Mouse (Mus musculus): ENCODE results near the gene Foxp1. TPM values are rescaled to one million over a fixed set of nuclear protein-coding genes. Genes with fewer than 3 reads are reported as not detected.

Foxp1 gene
- polyA plus RNA-seq, 1 experiment from 2014 or later = 65.4 TPM

- DNase-seq (ENCODE audit: low spot score) (no peak), ATAC-seq (ENCODE audit: insufficient number of reproducible peaks, low FRiP score, low TSS enrichment, low read depth) (no peak)
- no peak overlapping the region for H3K9ac ChIP-seq (ENCODE audit: low read length)
- WGBS = 91% methylated on average over 21 of the region's 21 CpGs
- H3K27ac ChIP-seq (replicated peaks; ENCODE audit: low read depth, low read length) = no peak overlapping the region
- H3K4me1 ChIP-seq (ENCODE audit: control insufficient read depth, insufficient read depth, low read length) = no peaks in the 10 kb centered on the region; the same call in 1 of the 2 replicates
- H3K4me2 ChIP-seq (ENCODE audit: low read depth, severe bottlenecking) = no peak overlapping the region
- no peaks in the 10 kb centered on the region for H3K9me3 ChIP-seq (ENCODE audit: control insufficient read depth, low read length)
- no peaks in the 10 kb centered on the region for H3K36me3 ChIP-seq (ENCODE audit: control insufficient read depth, insufficient read depth, low read length)
- no peaks in the 10 kb centered on the region for H3K27me3 ChIP-seq (ENCODE audit: control insufficient read depth, insufficient read depth, low read length)
- no peak overlapping the region for H3K4me3 ChIP-seq (ENCODE audit: low read depth, low read length)
Observed at GRCm38 (mm10) chr6:98994104-98994787, 528.3 kb downstream of the Foxp1 start.

- no peaks in the 10 kb centered on the region for H3K36me3 ChIP-seq (ENCODE audit: control insufficient read depth, insufficient read depth, low read length)
- no peaks in the 10 kb centered on the region for H3K9me3 ChIP-seq (ENCODE audit: control insufficient read depth, low read length)
- 78% methylated on average over 3 of the region's 3 CpGs for WGBS
- no peak overlapping the region for H3K4me3 ChIP-seq (ENCODE audit: low read depth, low read length)
- DNase-seq (ENCODE audit: low spot score) (no peak), ATAC-seq (ENCODE audit: insufficient number of reproducible peaks, low FRiP score, low TSS enrichment, low read depth) (no peak)
- no peak overlapping the region for H3K9ac ChIP-seq (ENCODE audit: low read length)
- no peak overlapping the region for H3K4me2 ChIP-seq (ENCODE audit: low read depth, severe bottlenecking)
- no peaks in the 10 kb centered on the region for H3K27me3 ChIP-seq (ENCODE audit: control insufficient read depth, insufficient read depth, low read length)
- no peak overlapping the region for H3K27ac ChIP-seq (replicated peaks; ENCODE audit: low read depth, low read length)
- no peaks in the 10 kb centered on the region for H3K4me1 ChIP-seq (ENCODE audit: control insufficient read depth, insufficient read depth, low read length)
Observed at GRCm38 (mm10) chr6:98993231-98993630, 529.3 kb downstream of the Foxp1 start.

DNA sequence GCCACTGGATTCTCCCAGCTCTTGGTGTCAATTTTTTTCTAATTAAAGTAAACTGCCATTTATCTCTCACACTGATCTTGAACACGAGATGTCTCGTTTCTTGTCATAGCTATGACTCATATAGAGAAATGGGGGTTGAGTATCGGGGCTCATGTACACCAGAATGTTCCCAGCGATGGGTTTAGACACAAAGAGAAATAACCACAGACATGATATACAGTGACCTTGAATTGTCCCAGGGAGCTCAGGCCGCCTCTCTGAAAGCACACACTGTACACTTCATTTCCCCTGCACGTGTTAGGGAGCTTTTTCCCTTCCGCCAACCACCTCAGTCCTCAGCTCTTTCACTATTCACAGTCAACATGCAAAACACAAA lies 529.8 kb downstream of the Foxp1 start:
- Histone ChIP-seq H3K4me2 (ENCODE audit: low read depth, severe bottlenecking) (no peak overlapping the region), H3K9ac (ENCODE audit: low read length) (no peak overlapping the region), H3K9me3 (ENCODE audit: control insufficient read depth, low read length) (no peaks in the 10 kb centered on the region), H3K4me1 (ENCODE audit: control insufficient read depth, insufficient read depth, low read length) (no peaks in the 10 kb centered on the region), H3K4me3 (ENCODE audit: low read depth, low read length) (no peak overlapping the region), H3K36me3 (ENCODE audit: control insufficient read depth, insufficient read depth, low read length) (no peaks in the 10 kb centered on the region), H3K27ac (replicated peaks; ENCODE audit: low read depth, low read length) (no peak overlapping the region), H3K27me3 (ENCODE audit: control insufficient read depth, insufficient read depth, low read length) (no peaks in the 10 kb centered on the region)
- 82% methylated on average over 7 of the region's 7 CpGs for WGBS
- DNase-seq (ENCODE audit: low spot score) (no peak), ATAC-seq (ENCODE audit: insufficient number of reproducible peaks, low FRiP score, low TSS enrichment, low read depth) (no peak)

DNA sequence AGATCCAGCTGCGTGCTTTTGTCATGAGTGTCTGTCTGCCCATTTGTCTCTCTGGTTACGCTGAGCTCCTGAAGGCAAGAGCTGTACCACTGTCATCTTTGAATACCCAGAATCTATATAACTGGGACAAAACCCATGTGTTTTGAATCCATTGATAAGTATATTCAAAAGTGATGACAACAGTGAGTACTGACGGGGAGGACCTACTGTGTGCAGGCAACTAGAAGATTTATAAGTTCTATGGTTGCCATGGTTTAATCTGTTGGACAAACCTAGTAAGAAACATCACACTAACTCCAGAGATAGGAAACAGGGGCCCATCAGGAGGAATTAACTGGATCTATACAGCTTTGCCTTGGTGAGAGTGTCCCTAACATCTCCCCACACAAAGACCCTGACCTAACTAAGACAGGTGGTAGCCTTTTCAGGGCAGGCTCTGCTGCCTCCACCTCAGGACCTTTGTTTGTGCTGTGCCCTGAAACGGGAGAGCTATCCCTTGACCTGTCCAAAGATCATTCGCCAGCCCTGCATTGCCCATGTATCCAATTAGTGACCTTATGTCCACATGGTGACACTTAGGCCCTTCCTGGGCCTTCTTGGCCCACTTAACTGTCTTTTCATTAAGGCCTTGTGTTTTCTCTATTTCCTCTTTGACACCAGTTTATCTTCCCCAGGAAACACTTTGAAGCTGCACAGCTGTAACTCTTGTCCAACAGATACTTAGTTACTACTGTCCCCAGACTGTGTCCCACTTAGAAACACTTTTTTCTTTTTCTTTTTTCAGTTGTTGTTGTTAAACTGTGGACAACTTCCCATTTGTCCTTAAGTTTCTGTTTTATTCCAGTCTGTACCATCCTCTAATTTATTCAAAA lies 530.4 kb downstream of the Foxp1 start:
- DNase-seq (ENCODE audit: low spot score) = no peak
- no peak overlapping the region for H3K9ac ChIP-seq (ENCODE audit: low read length)
- H3K4me2 ChIP-seq (ENCODE audit: low read depth, severe bottlenecking) = no peak overlapping the region
- no peaks in the 10 kb centered on the region for H3K36me3 ChIP-seq (ENCODE audit: control insufficient read depth, insufficient read depth, low read length)
- H3K27me3 ChIP-seq (ENCODE audit: control insufficient read depth, insufficient read depth, low read length) = no peaks in the 10 kb centered on the region
- no peak overlapping the region for H3K4me3 ChIP-seq (ENCODE audit: low read depth, low read length)
- ATAC-seq (ENCODE audit: insufficient number of reproducible peaks, low FRiP score, low TSS enrichment, low read depth) = no peak
- H3K4me1 ChIP-seq (ENCODE audit: control insufficient read depth, insufficient read depth, low read length) = no peaks in the 10 kb centered on the region
- H3K9me3 ChIP-seq (ENCODE audit: control insufficient read depth, low read length) = no peaks in the 10 kb centered on the region
- WGBS = 72% methylated on average over 5 of the region's 5 CpGs
- no peak overlapping the region for H3K27ac ChIP-seq (replicated peaks; ENCODE audit: low read depth, low read length)

- Histone ChIP-seq H3K9me3 (ENCODE audit: control insufficient read depth, low read length) (no peaks in the 10 kb centered on the region), H3K4me1 (ENCODE audit: control insufficient read depth, insufficient read depth, low read length) (no peaks in the 10 kb centered on the region), H3K4me2 (ENCODE audit: low read depth, severe bottlenecking) (no peak overlapping the region), H3K4me3 (ENCODE audit: low read depth, low read length) (no peak overlapping the region), H3K27me3 (ENCODE audit: control insufficient read depth, insufficient read depth, low read length) (no peaks in the 10 kb centered on the region), H3K36me3 (ENCODE audit: control insufficient read depth, insufficient read depth, low read length) (no peaks in the 10 kb centered on the region), H3K9ac (ENCODE audit: low read length) (no peak overlapping the region), H3K27ac (replicated peaks; ENCODE audit: low read depth, low read length) (no peak overlapping the region)
- DNase-seq (ENCODE audit: low spot score) (no peak), ATAC-seq (ENCODE audit: insufficient number of reproducible peaks, low FRiP score, low TSS enrichment, low read depth) (no peak)
- 89% methylated on average over 6 of the region's 6 CpGs for WGBS
Observed at GRCm38 (mm10) chr6:98987533-98988169, 534.9 kb downstream of the Foxp1 start.

GRCm38 (mm10) chr6:98985452-98985851 lies 537.1 kb downstream of the Foxp1 start:
- no peak overlapping the region for H3K9ac ChIP-seq (ENCODE audit: low read length)
- no peak overlapping the region for H3K4me2 ChIP-seq (ENCODE audit: low read depth, severe bottlenecking)
- H3K9me3 ChIP-seq (ENCODE audit: control insufficient read depth, low read length) = no peaks in the 10 kb centered on the region
- H3K4me3 ChIP-seq (ENCODE audit: low read depth, low read length) = no peak overlapping the region
- H3K27ac ChIP-seq (replicated peaks; ENCODE audit: low read depth, low read length) = no peak overlapping the region
- no peaks in the 10 kb centered on the region for H3K36me3 ChIP-seq (ENCODE audit: control insufficient read depth, insufficient read depth, low read length)
- DNase-seq (ENCODE audit: low spot score) = no peak
- no peaks in the 10 kb centered on the region for H3K27me3 ChIP-seq (ENCODE audit: control insufficient read depth, insufficient read depth, low read length)
- 86% methylated on average over 2 of the region's 2 CpGs for WGBS
- H3K4me1 ChIP-seq (ENCODE audit: control insufficient read depth, insufficient read depth, low read length) = no peaks in the 10 kb centered on the region
- no peak for ATAC-seq (ENCODE audit: insufficient number of reproducible peaks, low FRiP score, low TSS enrichment, low read depth)

DNA sequence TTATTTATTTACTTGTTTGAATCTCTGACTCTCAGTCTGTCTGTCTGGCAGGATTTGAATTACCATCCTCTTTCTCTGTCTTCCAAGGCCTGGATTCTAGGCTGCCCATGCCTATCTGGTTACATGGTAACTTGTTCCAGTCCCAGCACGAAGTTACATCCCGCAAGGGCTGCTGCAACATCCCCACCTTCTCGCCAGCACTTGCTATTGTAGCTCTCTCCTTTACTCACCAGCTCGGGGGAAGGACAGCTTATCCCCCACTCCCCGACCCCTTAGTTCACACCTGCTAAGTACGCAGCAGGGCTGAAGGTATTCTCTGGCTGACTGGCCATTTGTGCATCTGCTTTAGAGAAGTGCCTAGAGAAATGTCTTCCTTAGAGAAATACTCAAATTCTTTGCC lies 537.9 kb downstream of the Foxp1 start:
- Histone ChIP-seq H3K36me3 (ENCODE audit: control insufficient read depth, insufficient read depth, low read length) (no peaks in the 10 kb centered on the region), H3K9me3 (ENCODE audit: control insufficient read depth, low read length) (no peaks in the 10 kb centered on the region), H3K4me3 (ENCODE audit: low read depth, low read length) (no peak overlapping the region), H3K4me1 (ENCODE audit: control insufficient read depth, insufficient read depth, low read length) (no peaks in the 10 kb centered on the region), H3K27me3 (ENCODE audit: control insufficient read depth, insufficient read depth, low read length) (no peaks in the 10 kb centered on the region), H3K4me2 (ENCODE audit: low read depth, severe bottlenecking) (no peak overlapping the region), H3K9ac (ENCODE audit: low read length) (no peak overlapping the region), H3K27ac (replicated peaks; ENCODE audit: low read depth, low read length) (no peak overlapping the region)
- no peak for ATAC-seq (ENCODE audit: insufficient number of reproducible peaks, low FRiP score, low TSS enrichment, low read depth)
- DNase-seq (ENCODE audit: low spot score) = no peak
- WGBS = 72% methylated on average over 6 of the region's 6 CpGs

DNA sequence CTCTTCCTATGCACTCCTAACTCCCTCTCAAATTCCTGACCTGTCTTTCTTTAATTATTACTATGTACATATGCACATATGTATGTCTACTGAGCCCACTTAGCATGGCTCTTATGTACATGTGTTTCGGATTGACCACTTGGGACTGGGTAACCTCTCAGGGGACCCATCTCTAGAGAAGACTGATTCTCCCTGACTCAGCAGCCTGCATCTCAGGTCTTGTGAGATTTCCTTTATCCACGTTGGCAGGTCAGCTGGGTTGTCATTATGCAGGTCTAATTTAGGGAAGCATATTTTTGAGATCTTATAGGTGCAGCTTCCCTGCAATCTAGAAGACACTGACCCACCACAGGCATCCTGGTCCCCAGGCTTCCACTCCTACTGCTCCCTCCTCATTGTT lies 538.5 kb downstream of the Foxp1 start:
- H3K4me1 ChIP-seq (ENCODE audit: control insufficient read depth, insufficient read depth, low read length) = no peaks in the 10 kb centered on the region
- DNase-seq (ENCODE audit: low spot score) (no peak), ATAC-seq (ENCODE audit: insufficient number of reproducible peaks, low FRiP score, low TSS enrichment, low read depth) (no peak)
- WGBS = 76% methylated on average over 2 of the region's 2 CpGs
- H3K9ac ChIP-seq (ENCODE audit: low read length) = no peak overlapping the region
- no peak overlapping the region for H3K27ac ChIP-seq (replicated peaks; ENCODE audit: low read depth, low read length)
- no peak overlapping the region for H3K4me2 ChIP-seq (ENCODE audit: low read depth, severe bottlenecking)
- no peaks in the 10 kb centered on the region for H3K36me3 ChIP-seq (ENCODE audit: control insufficient read depth, insufficient read depth, low read length)
- no peak overlapping the region for H3K4me3 ChIP-seq (ENCODE audit: low read depth, low read length)
- no peaks in the 10 kb centered on the region for H3K27me3 ChIP-seq (ENCODE audit: control insufficient read depth, insufficient read depth, low read length)
- no peaks in the 10 kb centered on the region for H3K9me3 ChIP-seq (ENCODE audit: control insufficient read depth, low read length)

All from limb, embryonic 11.5 days (tissue).